In genomic region chr9:31148135-31148534, GRCm38 (mm10) we compare ENCODE assay signal across 25 mouse cellular contexts. TPM values are rescaled to one million over a fixed set of nuclear protein-coding genes. Genes with fewer than 3 reads are reported as not detected.
DNase-seq lines count a peak whose midpoint lies in the region; ATAC-seq and TF ChIP-seq lines count a peak whose summit lies in the region.
"Had no signal": no experiment of that assay in that cellular context is flagged by ENCODE, and none has a peak within 500 bp of the region (broad histone marks: within the 10 kb centered on the region; RNA-seq: fewer than 3 reads in every experiment).

No protein-coding gene starts in this region.

- 0 out of 2 replicates have a peak overlapping the region, but pooled peaks have one; percentile 25 for H3K27ac ChIP-seq in kidney, postnatal 0 days
- peak overlapping the region; percentile 46 for H3K27ac ChIP-seq in intestine, embryonic 15.5 days
- H3K27ac ChIP-seq in stomach, embryonic 16.5 days (ENCODE audit: low read length): peak overlapping the region; percentile 44; the same call in 1 of the 2 replicates
- H3K27ac ChIP-seq in hindbrain, postnatal 0 days: no peak overlapping the region
- H3K27ac ChIP-seq: forebrain, embryonic 10.5 days; hindbrain, embryonic 12.5 days; left cerebral cortex, adult 2 months; limb, embryonic 15.5 days; liver, embryonic 14.5 days; lung, embryonic 15.5 days; neural tube, embryonic 12.5 days had no signal

- peak; percentile 12 for DNase-seq in kidney, postnatal 0 days (ENCODE audit: low spot score)
- DNase-seq in kidney, postnatal 25 days: no peak
- peak; percentile 54 for DNase-seq in ES-CJ7 (ENCODE audit: low read depth, low spot score)
- DNase-seq in gastrocnemius, postnatal 36 days: no peak
- DNase-seq in hindbrain, postnatal 0 days (ENCODE audit: low spot score): no peak
- DNase-seq in right cerebral cortex, postnatal 14 days: no peak
- DNase-seq: adrenal gland, postnatal 10 days; cerebellum, adult 11 months; cerebellum, adult 9-11 months; gastrocnemius, postnatal 14 days; left cerebral cortex, postnatal 4 days; lung, postnatal 4 days; midbrain, embryonic 14.5 days; retina, postnatal 1 day; right cerebral cortex, postnatal 4 days had no signal

- no peak overlapping the region for H3K4me3 ChIP-seq in kidney, postnatal 0 days (replicated peaks; ENCODE audit: low read depth, low read length)
- H3K4me3 ChIP-seq in intestine, embryonic 15.5 days (replicated peaks): no peak overlapping the region
- H3K4me3 ChIP-seq in stomach, embryonic 16.5 days (replicated peaks; ENCODE audit: low read length): no peak overlapping the region
- no peak overlapping the region for H3K4me3 ChIP-seq in hindbrain, postnatal 0 days (ENCODE audit: low read length)
- H3K4me3 ChIP-seq: forebrain, embryonic 10.5 days; hindbrain, embryonic 12.5 days; left cerebral cortex, adult 2 months; limb, embryonic 15.5 days; lung, embryonic 15.5 days; neural tube, embryonic 12.5 days had no signal

- no peak overlapping the region for H3K4me2 ChIP-seq in kidney, postnatal 0 days (ENCODE audit: low read length)
- no peak overlapping the region for H3K4me2 ChIP-seq in intestine, embryonic 15.5 days (replicated peaks)
- H3K4me2 ChIP-seq in stomach, embryonic 16.5 days (ENCODE audit: low read depth, low read length): no peak overlapping the region
- H3K4me2 ChIP-seq in hindbrain, postnatal 0 days (ENCODE audit: low read depth, low read length): no peak overlapping the region
- H3K4me2 ChIP-seq: hindbrain, embryonic 12.5 days; limb, embryonic 15.5 days; lung, embryonic 15.5 days; neural tube, embryonic 12.5 days had no signal

- 0 out of 2 replicates have a peak, but pooled peaks have one; percentile 26 for ATAC-seq in kidney, postnatal 0 days (replicated peaks; ENCODE audit: low FRiP score, low read depth)
- ATAC-seq in intestine, embryonic 15.5 days: peak; percentile 88
- peak; percentile 77; the same call in 1 of the 2 replicates for ATAC-seq in stomach, embryonic 16.5 days (ENCODE audit: insufficient read depth, low FRiP score)
- ATAC-seq in hindbrain, postnatal 0 days: no peak
- ATAC-seq: forebrain, embryonic 16.5 days had no signal

- intact Hi-C loops in gastrocnemius, postnatal 36 days (cut with DNase I): no loop called here

- WGBS in kidney, postnatal 0 days: 53% methylated on average over 7 of the region's 7 CpGs
- WGBS in intestine, embryonic 15.5 days: 49% methylated on average over 7 of the region's 7 CpGs
- WGBS in stomach, embryonic 16.5 days: 60% methylated on average over 7 of the region's 7 CpGs
- WGBS in hindbrain, postnatal 0 days: 88% methylated on average over 7 of the region's 7 CpGs

- H3K27me3 ChIP-seq in kidney, postnatal 0 days (ENCODE audit: insufficient read depth, low read length): no peaks in the 10 kb centered on the region
- no peaks in the 10 kb centered on the region for H3K27me3 ChIP-seq in intestine, embryonic 15.5 days (replicated peaks)
- no peaks in the 10 kb centered on the region for H3K27me3 ChIP-seq in stomach, embryonic 16.5 days (ENCODE audit: control insufficient read depth, insufficient read depth, low read length)
- H3K27me3 ChIP-seq in hindbrain, postnatal 0 days (ENCODE audit: insufficient read depth, low read length): no peaks in the 10 kb centered on the region
- H3K27me3 ChIP-seq: hindbrain, embryonic 12.5 days; limb, embryonic 15.5 days; lung, embryonic 15.5 days; neural tube, embryonic 12.5 days had no signal

- TF ChIP-seq CTCF in kidney, postnatal 0 days (IDR thresholded peaks at IDR 0.05; ENCODE audit: low read depth): no peak
- TF ChIP-seq CTCF in hindbrain, postnatal 0 days (IDR thresholded peaks at IDR 0.05; ENCODE audit: low read depth): no peak

- no peaks in the 10 kb centered on the region for H3K9me3 ChIP-seq in kidney, postnatal 0 days (replicated peaks; ENCODE audit: low read length)
- H3K9me3 ChIP-seq in intestine, embryonic 15.5 days: no peaks in the 10 kb centered on the region
- H3K9me3 ChIP-seq in stomach, embryonic 16.5 days (replicated peaks; ENCODE audit: control insufficient read depth, low read length): no peaks in the 10 kb centered on the region
- H3K9me3 ChIP-seq in hindbrain, postnatal 0 days (ENCODE audit: low read length): no peaks in the 10 kb centered on the region
- H3K9me3 ChIP-seq: forebrain, embryonic 10.5 days; hindbrain, embryonic 12.5 days; limb, embryonic 15.5 days; lung, embryonic 15.5 days; neural tube, embryonic 12.5 days had no signal

- no peak overlapping the region for H3K9ac ChIP-seq in kidney, postnatal 0 days (ENCODE audit: low read depth, low read length)
- no peak overlapping the region for H3K9ac ChIP-seq in intestine, embryonic 15.5 days
- H3K9ac ChIP-seq in stomach, embryonic 16.5 days (ENCODE audit: low read length): no peak overlapping the region
- H3K9ac ChIP-seq in hindbrain, postnatal 0 days (replicated peaks; ENCODE audit: low read length): no peak overlapping the region
- H3K9ac ChIP-seq: hindbrain, embryonic 12.5 days; limb, embryonic 15.5 days; liver, embryonic 14.5 days; lung, embryonic 15.5 days; neural tube, embryonic 12.5 days had no signal

- no peaks in the 10 kb centered on the region for H3K4me1 ChIP-seq in kidney, postnatal 0 days (replicated peaks; ENCODE audit: insufficient read depth, low read length)
- H3K4me1 ChIP-seq in intestine, embryonic 15.5 days (replicated peaks): no peaks in the 10 kb centered on the region
- H3K4me1 ChIP-seq in stomach, embryonic 16.5 days (ENCODE audit: control insufficient read depth, insufficient read depth, low read length): no peaks in the 10 kb centered on the region
- no peaks in the 10 kb centered on the region for H3K4me1 ChIP-seq in hindbrain, postnatal 0 days (ENCODE audit: insufficient read depth, low read length)
- H3K4me1 ChIP-seq: forebrain, embryonic 10.5 days; hindbrain, embryonic 12.5 days; limb, embryonic 15.5 days; lung, embryonic 15.5 days; neural tube, embryonic 12.5 days had no signal

- H3K36me3 ChIP-seq in kidney, postnatal 0 days (ENCODE audit: insufficient read depth, low read length): peaks cover 26% of the 10 kb centered on the region
- peaks cover 4% of the 10 kb centered on the region for H3K36me3 ChIP-seq in intestine, embryonic 15.5 days
- H3K36me3 ChIP-seq in stomach, embryonic 16.5 days (ENCODE audit: control insufficient read depth, insufficient read depth, low read length): peaks cover 14% of the 10 kb centered on the region
- peaks cover 35% of the 10 kb centered on the region for H3K36me3 ChIP-seq in hindbrain, postnatal 0 days (ENCODE audit: insufficient read depth, low read length)

RNA-seq across cellular contexts. Expression of gene St14, which starts 16.5 kb away (rescaled TPM):
- polyA plus RNA-seq in kidney, postnatal 0 days (2015; fragmentation: Nextera tagmentation; extraction: Ambion mirVana): 45.9 and 50.8 TPM in 2 replicates
- 73.9 and 82.5 TPM in 2 replicates for polyA plus RNA-seq in intestine, embryonic 15.5 days (2015; fragmentation: Nextera tagmentation; extraction: Ambion mirVana)
- 77.9 and 96.3 TPM in 2 replicates for polyA plus RNA-seq in stomach, embryonic 16.5 days (2015; fragmentation: Nextera tagmentation; extraction: Ambion mirVana)
- not detected for total RNA-seq in gastrocnemius, postnatal 36 days (2021)
- total RNA-seq in hindbrain, postnatal 0 days (2014; rRNA removed): 1.1 TPM in 2 replicates
- 0.84 and 0.90 TPM in 2 replicates for polyA plus RNA-seq in hindbrain, postnatal 0 days (2015; fragmentation: Nextera tagmentation; extraction: Ambion mirVana)

Comparison
In these comparisons a context has a peak if more than half of its experiments do, and no peak if none do; other contexts are left out.
1. DNase-seq: peak in kidney, postnatal 0 days (single experiment) and ES-CJ7 (single experiment); none in kidney, postnatal 25 days (0 of 2), gastrocnemius, postnatal 36 days (0 of 2), hindbrain, postnatal 0 days (single experiment) and right cerebral cortex, postnatal 14 days (single experiment).
2. RNA of gene St14, which starts 16.5 kb away (polyA plus RNA-seq): 77.9 to 96.3 TPM in stomach, embryonic 16.5 days, 73.9 to 82.5 TPM in intestine, embryonic 15.5 days and 45.9 to 50.8 TPM in kidney, postnatal 0 days; 0.84 to 0.90 TPM in hindbrain, postnatal 0 days; every median in the first group is over 10 times any median in the second.